Mouse (Mus musculus) 3T3-L1 (cell line): ENCODE results near the gene Adgra3.

Experiments used
- DNase-seq: peaks from one replicate; pipeline ENCODE4 v3.0.0-alpha.2; 2015; ENCODE audit warnings: low read depth, low spot score

Gene Adgra3

GRCm38 (mm10) chr5:50031763-50032272, 27.0 kb downstream of the Adgra3 start:
- no peak for DNase-seq

- no peak for DNase-seq
Measured at GRCm38 (mm10) chr5:50031288-50031687, 27.5 kb downstream of the Adgra3 start.

- no peak for DNase-seq
Measured at GRCm38 (mm10) chr5:50029662-50030061, 29.1 kb downstream of the Adgra3 start.

DNA sequence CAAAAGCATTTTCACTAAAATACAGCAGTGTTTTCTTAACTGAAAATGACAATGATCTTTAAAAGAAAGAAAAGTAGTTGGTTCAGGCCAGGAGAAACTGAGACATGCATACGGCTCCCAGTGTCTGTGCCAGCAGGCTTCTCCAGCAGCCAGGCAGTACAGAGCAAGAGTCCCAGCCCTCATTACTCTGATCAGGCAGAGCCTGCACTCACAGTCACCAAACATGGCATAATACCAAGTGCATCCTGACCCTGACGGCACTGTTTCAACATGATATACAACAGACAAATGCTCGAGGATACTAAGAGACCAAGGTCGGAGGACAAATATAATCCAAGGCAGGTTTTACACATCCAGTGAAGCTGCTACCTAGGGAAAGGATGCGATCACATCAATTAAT, 31.2 kb downstream of the Adgra3 start:
- no peak for DNase-seq

- DNase-seq, result no peak
Measured at GRCm38 (mm10) chr5:50027001-50027400, 31.8 kb downstream of the Adgra3 start.

- DNase-seq, result no peak
Measured at GRCm38 (mm10) chr5:50026148-50026547, 32.7 kb downstream of the Adgra3 start.

DNA sequence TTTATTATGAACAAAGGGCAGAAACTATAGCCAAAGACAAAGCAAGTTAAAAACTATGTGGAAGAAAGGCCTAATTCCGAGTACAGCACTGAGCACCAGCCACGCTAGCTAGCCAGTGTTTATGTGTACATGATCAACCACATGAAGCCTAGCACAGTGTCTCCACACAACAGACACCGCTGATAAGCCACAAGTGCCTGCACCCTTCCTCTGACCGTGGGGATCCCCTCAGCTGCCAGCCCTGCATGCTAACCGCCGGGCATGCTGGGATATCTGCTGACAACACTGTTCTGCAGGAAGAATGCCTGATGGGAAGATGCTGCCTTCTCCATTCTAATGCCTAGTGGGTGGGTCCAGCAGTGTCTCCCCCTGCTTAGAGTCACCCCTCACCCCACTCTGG, 34.7 kb downstream of the Adgra3 start:
- no peak for DNase-seq

DNA sequence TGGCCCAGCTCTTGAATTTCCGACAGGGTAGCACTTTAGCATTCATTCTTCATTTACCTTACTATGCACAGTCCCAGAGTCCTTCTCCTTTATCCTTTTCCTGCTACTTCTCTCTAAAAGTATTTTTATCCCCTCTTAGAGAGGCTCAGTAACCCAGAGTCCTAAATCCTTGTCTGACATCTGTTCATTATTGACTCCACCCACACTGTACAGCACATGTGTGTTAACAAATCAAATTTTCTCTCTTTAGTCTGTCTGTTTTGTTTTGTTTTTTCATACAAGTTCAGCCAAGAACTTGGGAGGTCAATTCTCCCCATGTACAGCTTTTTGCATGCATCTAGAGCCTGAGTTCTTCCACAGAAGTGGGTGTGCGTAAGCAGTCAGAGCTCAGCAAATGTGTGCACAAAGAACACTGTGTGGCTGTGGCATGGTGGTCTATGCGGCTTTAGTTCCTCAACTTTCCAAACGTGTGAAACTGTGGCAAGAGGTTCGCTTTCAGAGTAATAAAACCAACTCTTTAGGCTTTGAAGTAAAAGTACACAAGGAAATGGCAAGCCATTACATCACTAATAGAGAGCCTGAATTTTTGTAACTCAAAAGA, 42.7 kb downstream of the Adgra3 start:
- DNase-seq, result no peak

DNA sequence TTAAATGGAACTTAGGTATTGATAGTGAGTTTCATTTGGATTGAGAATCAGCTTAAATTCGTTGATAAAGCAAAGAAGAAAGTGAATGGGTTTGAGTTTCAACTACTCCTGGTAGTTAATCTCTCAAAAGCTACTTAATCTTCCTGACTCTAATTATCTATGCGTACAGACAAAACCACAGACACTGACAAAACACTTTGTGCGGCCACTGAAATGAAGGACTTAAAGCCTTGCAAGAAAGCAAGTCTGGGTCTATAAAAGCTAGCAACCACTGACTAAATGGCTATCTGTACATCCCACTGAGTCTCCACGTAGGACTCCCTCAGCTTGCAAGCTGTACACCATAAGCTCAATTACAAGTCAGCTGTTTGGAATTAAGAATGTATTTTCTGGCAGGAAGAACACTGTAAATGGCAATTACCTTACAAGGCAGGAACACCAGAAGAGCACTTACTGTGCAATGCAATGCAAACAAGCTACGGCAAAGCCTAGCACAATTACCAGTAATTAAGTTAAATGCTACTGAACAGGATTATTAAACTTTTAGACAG, 43.6 kb downstream of the Adgra3 start:
- no peak for DNase-seq

DNA sequence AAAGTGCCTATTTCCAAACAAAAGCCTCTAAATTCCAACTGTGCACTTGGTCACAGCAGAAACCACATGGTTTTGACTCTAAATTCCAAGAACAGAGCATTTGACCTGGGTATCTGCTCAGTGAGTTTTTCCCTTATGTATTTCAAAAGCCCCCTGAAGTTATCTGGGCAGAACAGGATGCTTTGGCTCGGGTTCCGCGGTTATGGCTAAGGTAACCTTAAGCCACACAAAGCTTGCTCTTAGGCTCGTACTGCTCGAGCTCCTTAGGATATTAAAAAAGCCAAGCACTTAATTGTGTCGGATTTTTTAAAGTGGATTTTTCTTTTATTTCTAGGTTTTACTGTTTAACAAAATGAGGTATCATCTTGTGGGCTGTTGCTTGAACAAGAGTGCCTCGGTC, 44.1 kb downstream of the Adgra3 start:
- no peak for DNase-seq

GRCm38 (mm10) chr5:50013965-50014364, 44.8 kb downstream of the Adgra3 start:
- no peak for DNase-seq

GRCm38 (mm10) chr5:50008841-50009240, 50.0 kb downstream of the Adgra3 start:
- no peak for DNase-seq

DNA sequence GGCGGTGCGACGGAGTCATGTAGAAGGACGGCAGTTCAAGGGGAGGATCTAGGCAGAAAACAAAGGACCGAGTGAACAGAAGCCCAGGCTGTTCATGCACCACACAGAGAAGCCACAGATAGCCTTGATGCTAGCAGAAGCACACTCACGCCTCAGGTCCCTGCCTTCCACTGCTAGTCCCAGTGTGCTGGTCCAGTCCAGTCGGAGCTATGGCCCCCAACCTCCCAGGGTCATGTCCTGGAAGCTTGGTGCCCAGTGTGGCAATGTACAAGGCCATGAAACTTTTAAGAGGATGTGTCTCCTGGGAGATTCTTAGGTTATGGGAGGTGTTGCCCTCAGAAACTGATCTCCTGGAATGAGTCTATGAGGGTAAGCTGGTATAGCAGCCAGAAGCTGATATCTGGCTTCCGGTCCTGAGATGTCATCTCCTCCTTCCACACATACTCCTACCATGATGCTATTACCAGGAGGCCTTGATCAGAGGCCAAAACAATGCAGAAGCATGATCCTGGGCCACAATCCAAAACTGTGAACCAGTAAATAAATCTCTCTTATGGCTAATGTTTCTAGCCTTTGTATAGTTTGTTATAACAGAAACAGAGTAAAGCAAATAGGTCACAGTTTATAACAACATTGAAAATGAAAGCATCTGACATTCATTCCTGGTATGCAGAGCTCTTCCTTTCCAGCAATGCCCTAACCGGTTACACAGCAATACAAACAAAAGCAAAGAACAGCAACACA, 51.7 kb downstream of the Adgra3 start:
- DNase-seq, result peak; percentile 40

GRCm38 (mm10) chr5:50002269-50002668, 56.5 kb downstream of the Adgra3 start:
- peak; percentile 55 for DNase-seq

GRCm38 (mm10) chr5:49999764-50000163, 59.0 kb downstream of the Adgra3 start:
- no peak for DNase-seq

GRCm38 (mm10) chr5:49997019-49997418, 61.8 kb downstream of the Adgra3 start:
- no peak for DNase-seq

GRCm38 (mm10) chr5:49996457-49996856, 62.3 kb downstream of the Adgra3 start:
- DNase-seq, result no peak

DNA sequence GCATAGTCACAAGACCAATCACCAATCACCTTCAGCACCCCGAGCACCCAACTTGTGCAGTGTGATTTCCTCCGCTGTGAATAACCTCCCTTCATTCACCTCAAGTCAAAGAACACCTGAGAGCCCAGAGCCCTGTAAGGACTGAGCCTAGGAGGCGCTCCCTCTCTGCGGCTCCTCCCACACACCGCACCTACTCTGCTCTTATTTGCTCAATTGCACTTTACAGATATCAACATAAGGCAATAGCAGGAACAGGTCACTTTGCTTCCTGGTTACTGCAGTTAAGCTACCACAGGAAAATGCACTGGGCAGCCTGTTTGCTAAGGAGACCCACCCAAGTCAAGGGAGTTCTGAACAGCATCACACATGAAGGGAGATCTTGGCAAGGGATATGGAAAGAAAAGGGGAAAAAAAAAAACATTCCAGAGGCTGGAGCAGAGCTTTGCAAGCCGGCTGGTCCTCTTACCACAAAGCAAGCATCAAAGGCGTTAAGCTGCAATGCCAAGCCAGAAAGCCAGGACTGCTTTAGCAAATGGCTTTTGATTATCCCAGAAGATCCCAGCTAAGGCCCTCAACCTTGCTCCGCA, 68.0 kb downstream of the Adgra3 start:
- no peak for DNase-seq

- DNase-seq, result no peak
Measured at GRCm38 (mm10) chr5:49988015-49988798, 70.6 kb downstream of the Adgra3 start.

DNA sequence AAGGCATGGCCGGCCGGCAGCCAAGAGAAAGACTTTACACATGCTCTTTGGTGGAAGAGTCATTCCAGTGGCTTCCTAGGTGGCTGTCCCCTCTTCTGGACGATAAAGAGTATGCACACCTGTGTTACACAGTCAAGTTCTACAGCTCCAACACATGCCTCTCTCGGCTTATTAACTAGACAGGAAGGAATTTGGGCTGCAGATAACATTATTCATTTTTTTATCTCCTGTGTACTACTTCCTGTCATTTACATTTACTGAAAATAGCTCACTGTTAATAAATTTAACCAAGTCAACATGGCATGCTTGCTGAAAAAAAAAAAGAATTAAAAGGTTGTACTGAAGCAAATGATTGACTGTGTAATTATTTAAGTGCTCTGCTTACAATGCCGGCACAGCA, 78.1 kb downstream of the Adgra3 start:
- DNase-seq, result no peak

GRCm38 (mm10) chr5:49979246-49979645, 79.6 kb downstream of the Adgra3 start:
- no peak for DNase-seq

GRCm38 (mm10) chr5:49975971-49976370, 82.8 kb downstream of the Adgra3 start:
- peak; percentile 87 for DNase-seq
